In the genomic region with DNA sequence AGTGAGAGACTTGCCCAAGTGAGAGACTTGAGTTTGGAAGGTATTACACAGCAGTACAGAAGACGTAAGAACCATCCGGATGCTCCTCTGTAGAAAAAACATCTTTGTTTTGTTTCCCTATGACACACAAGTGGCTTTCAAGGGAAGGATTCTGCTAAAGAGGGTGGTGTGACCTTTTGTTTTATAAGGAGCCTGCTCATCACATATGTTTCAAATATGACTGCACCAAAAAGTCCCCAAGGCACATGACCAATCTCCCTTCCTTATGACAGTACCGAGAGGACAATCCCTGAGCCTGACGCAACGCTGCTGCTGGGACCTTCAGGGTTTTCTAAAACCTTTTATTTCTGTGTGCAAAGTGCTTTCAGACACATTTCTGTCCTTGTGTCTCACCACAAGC, we compare ENCODE assay signal across 18 mouse cellular contexts.
"Had no signal": no experiment of that assay in that cellular context is flagged by ENCODE, and none has a peak within 500 bp of the region (broad histone marks: within the 10 kb centered on the region; RNA-seq: fewer than 3 reads in every experiment).

No protein-coding gene starts in this region.

- H3K4me2 ChIP-seq: kidney, embryonic 15.5 days; limb, embryonic 12.5 days; limb, embryonic 15.5 days; liver, embryonic 12.5 days; liver, embryonic 15.5 days; midbrain, embryonic 12.5 days; midbrain, embryonic 15.5 days; neural tube, embryonic 13.5 days had no signal

- H3K9me3 ChIP-seq: kidney, embryonic 15.5 days; limb, embryonic 12.5 days; limb, embryonic 15.5 days; liver, embryonic 12.5 days; liver, embryonic 15.5 days; midbrain, embryonic 12.5 days; midbrain, embryonic 15.5 days; neural tube, embryonic 13.5 days had no signal

- H3K4me3 ChIP-seq: kidney, embryonic 15.5 days; limb, embryonic 12.5 days; limb, embryonic 15.5 days; liver, embryonic 12.5 days; liver, embryonic 15.5 days; midbrain, embryonic 12.5 days; midbrain, embryonic 15.5 days; myocyte; neural tube, embryonic 13.5 days had no signal

- H3K27me3 ChIP-seq: kidney, embryonic 15.5 days; limb, embryonic 12.5 days; limb, embryonic 15.5 days; liver, embryonic 12.5 days; liver, embryonic 15.5 days; midbrain, embryonic 12.5 days; midbrain, embryonic 15.5 days; neural tube, embryonic 13.5 days had no signal

- H3K4me1 ChIP-seq: kidney, embryonic 15.5 days; limb, embryonic 12.5 days; limb, embryonic 15.5 days; liver, embryonic 12.5 days; liver, embryonic 15.5 days; midbrain, embryonic 12.5 days; midbrain, embryonic 15.5 days; neural tube, embryonic 13.5 days had no signal

- H3K36me3 ChIP-seq: kidney, embryonic 15.5 days; limb, embryonic 15.5 days; liver, embryonic 12.5 days; liver, embryonic 15.5 days; midbrain, embryonic 12.5 days; midbrain, embryonic 15.5 days; neural tube, embryonic 13.5 days had no signal

- ATAC-seq: liver, embryonic 12.5 days; midbrain, embryonic 15.5 days had no signal

- H3K27ac ChIP-seq: kidney, embryonic 15.5 days; limb, embryonic 12.5 days; limb, embryonic 15.5 days; liver, embryonic 12.5 days; liver, embryonic 15.5 days; macrophage; midbrain, embryonic 12.5 days; midbrain, embryonic 15.5 days; neural tube, embryonic 13.5 days had no signal

- DNase-seq: kidney, postnatal 14 days; kidney, postnatal 4 days; left cerebral cortex, postnatal 4 days; lung, adult 18-20 months; lung, postnatal 14 days; retina, postnatal 1 day; thymus, adult 18-20 months; thymus, postnatal 36 days had no signal

- H3K9ac ChIP-seq: kidney, embryonic 15.5 days; limb, embryonic 12.5 days; limb, embryonic 15.5 days; liver, embryonic 12.5 days; liver, embryonic 15.5 days; midbrain, embryonic 12.5 days; midbrain, embryonic 15.5 days; neural tube, embryonic 13.5 days had no signal
